Mouse (Mus musculus): ENCODE measurements around the gene Dcdc2b.
A peak's percentile ranks its signal among the peaks of the same experiment; 100 is the strongest.

Gene Dcdc2b

DNA sequence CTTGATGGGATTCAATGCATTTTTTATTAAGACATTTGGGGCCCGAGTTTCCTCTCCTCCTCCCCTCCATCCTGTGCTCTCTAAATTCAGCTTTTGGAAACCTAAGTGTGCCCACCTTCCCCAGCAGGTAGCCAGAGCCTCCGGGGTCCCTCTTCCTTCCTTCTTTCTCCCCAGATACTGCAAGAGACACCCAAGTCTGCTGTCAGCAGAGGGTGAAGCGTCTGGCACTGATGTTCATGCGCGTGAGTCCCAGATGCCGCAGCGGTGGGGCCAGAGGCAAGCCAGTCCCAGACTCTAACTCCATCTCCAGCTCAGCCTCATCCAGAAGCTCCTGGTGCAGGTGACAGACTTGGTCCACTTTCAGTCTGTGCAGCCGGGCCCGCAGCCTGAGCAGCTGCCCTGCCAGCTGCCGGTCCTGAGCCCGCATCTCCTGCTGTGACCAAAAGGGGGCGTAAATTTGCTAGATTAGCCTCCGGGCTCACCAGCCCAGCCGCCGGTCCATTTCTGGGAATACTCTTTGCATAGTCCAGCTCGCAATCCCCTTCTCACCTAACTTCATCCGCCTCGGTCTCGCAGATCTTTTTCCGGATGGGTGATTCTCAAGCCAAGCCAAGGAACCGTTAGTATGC, 37.1 kb downstream of the Dcdc2b start:
- DNase-seq = peak; percentile 89

DNA sequence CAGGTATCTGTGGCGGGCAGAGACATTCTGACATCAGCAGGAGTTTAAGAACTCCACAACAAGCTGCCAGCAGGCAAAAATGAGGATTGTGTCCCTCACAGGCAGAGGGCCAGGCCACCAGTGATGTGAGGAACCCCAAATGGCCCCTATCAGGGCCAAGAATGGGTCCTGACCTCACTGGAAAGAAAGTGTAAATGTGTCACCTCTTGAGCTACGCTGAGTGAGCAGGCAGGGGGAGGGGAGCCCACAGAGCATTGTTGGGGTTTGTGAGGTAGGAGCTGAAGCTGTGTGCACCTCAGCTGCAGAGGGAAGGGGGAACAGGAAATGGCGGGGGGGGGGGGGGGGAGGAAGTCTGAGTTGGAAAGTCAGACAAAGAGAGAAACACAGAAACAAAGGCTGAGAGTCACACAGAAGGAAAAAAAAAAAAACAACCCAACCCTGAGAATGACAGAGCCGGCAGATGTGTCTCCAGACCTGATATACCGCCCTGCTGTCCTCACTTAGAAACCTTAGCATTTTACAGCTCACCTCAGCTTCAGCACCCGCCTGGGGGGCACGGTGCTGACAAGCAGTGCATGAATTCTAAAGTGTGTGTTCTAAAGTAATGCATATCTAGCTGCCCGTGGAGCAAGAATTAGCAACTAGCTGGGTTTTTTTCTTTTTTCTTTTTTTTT, 38.7 kb downstream of the Dcdc2b start:
- peak; percentile 59 for DNase-seq

DNA sequence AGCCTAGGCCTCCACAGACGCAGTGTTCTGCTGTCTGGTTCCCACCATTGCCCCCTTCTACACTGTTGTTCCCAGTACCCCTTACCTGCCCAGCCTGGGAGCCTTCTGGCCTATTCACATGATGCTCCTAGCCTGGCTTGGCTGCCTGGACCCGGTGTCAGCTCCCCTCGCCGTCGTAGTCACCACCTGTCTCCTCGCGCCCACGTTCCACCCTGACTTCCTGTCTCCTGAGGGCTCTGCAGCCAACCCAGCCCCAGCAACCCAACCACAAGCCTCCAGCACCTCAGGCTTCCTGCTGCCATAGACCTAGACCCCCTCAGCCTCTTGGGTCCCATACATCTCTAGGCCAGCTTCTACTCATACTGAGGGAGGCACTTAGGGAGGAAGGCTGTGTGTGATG, 40.6 kb downstream of the Dcdc2b start, which contains the start of gene Lck:
Lck (minus strand) TSS at position 212 of the 400 bp plus-strand sequence.
- no peak for DNase-seq

DNA sequence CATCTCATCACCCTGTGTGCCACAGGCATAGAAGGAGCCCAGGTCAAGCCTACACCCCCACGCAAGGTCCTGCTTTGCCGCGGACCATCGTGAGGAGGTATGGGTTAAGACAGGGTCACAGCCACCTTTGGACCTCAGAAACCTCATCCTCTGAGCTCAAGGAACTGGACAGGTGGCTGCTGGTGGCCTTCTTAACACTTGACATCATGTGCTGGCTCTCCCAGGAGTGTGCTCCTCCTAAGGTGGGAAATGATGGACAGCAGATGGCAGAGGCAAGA, 41.0 kb downstream of the Dcdc2b start:
- DNase-seq = no peak

DNA sequence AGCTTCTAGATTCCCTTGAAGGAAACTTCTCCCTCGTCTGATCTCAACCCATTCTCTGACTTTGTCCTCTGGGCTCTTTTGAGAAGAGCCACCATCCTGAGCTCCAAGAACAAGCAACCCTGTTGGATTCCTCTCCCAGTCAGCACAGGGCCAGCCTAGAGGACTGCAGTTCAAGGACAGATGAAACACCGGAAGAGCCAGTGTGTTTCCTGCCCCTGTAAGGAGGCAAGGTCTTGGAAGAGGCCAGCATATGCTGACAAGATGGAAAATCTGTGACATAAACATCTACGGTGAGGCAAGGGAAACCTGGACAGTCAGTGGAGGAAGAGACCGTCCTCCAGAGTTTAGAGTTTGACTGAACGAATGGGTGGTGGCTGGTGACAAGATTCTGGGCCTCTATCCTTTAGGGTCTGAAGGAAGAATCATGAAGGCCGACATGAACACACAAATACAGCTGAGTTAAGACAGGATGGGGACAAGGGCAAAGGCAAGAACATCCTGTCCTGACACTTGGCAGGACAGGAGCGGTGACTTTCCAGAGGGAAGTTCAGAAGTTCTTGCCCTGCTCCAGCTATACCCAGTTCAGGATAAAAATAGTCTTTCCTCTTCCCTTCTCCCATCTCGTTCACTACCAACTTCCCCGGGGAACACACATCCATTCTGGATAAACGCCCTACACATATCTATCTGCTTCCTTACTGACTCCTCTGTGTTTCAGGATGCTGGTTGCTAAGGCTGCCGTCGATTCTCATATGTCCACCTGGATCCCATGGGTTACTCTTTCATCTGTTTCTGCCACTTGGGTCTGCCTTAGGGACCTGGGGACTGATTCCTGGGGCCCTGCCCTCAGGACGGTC, 41.6 kb downstream of the Dcdc2b start:
- DNase-seq = peak; percentile 23

DNA sequence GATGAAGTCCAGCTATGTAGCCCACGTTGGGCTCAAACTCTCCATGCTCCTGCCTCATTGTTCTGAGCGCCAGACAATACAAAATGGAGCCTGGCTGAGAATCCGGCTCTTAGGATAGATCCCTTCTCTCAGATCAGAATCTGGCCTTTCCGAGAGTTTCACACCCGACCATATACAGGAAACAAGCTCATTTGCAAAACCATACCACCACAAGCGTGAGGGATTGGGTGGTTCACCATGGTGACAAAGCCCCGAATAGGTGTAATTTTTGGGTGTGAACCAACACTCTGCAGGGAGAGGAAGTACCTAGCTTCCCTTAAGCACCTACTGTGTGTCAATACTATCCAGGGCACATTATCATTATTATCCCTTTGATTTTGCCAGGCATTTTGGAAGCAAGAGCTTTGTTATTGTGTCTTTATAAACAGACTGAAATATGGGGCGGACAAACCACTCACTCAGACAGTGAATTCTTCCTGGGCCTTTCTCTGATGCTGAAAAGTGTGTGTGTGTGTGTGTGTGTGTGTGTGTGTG, 42.4 kb downstream of the Dcdc2b start:
- DNase-seq = no peak

DNA sequence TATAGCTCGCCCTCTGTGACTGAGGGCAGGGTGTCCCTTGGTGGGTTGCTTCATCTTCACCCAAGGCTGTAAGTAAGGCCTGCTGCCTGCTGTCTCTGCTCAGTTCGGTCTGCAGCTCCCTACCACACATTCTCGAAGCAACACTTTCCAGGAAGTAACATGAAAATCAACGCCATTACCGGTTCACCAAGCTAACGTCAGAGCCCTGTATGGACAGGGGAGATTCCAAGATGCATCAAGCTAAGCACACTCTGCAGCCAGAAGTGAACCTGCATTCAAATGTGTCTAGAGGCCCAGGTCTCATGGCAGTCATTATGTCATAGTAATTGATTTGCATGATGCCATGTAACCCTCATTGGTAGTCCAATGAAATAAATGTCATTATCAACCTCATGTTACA, 44.0 kb downstream of the Dcdc2b start:
- DNase-seq = no peak

DNA sequence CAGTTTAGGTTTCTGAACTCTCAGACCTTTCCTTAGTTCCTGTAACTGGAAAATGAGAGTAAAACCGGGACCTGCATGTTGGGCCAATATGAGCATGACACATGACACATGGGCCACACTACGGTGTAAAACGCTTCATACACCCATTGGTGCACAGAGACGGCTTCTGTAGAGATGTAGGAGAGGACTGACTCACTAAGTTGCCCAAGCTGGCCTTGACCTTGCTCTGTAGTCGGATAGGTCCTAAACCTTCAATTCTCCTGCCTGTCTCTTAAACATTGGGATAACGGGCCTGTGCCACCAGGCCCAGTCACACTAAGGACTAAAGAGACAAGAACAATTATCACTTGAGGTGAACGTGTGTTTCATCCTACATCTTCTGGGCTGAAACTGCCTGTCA, 45.7 kb downstream of the Dcdc2b start:
- DNase-seq = no peak

DNA sequence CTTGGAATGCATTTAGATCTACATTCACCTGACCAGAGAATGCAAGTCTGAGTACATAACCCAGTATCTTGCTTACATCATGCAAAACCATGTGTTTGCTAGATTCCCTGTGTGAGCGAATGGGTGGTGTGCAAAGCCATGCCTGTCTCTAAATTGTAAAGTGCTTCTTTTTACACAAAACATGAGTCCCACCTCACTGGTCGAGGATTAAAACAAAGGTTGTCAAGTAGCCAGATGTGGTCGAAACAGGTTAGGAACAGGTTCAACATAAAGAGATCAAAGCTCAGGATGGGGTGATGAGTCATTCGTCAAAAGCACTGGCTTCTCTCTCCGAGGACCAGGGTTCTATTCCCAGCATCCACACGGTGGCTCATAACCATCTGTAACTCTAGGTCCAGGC, 48.9 kb downstream of the Dcdc2b start:
- DNase-seq = no peak

DNA sequence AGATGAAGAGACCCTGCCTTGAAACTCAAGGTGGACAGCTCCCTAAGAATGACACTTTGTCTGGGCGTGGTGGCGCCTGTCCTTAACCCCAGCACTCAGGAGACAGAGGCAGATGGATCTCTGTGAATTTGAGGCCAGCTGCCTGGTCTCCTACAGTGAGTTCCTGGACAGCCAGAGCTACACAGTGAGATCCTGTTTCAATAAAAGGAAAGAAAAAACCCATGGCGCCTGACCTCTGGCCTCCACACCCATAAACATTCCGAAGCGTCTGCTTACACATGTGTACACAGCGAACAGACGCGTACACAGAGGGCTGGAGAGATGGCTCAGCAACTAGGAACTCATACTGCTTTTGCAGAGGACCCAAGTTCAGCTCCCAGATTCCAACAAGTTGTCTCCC, 50.3 kb downstream of the Dcdc2b start:
- peak; percentile 67 for DNase-seq

DNA sequence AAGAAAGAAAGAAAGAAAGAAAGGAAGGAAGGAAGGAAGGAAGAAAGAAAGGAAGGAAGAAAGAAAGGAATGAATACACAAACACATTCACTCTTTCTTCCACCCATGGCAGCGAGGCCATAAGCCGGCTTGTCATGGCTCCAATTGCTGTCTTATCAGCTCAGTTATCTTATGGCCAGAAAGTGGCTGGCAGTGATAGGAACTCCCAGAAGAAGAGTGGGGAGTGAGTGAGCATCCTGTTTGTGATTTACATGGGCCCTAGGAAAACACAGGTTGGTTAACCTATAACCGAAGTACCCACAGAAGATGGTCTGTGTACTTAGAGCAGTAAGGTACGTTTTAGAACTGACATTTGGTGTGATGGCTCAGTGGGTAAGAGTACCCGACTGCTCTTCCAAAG, 52.9 kb downstream of the Dcdc2b start:
- no peak for DNase-seq
